Mouse (Mus musculus): ENCODE data around the gene Jkamp.

DNA sequence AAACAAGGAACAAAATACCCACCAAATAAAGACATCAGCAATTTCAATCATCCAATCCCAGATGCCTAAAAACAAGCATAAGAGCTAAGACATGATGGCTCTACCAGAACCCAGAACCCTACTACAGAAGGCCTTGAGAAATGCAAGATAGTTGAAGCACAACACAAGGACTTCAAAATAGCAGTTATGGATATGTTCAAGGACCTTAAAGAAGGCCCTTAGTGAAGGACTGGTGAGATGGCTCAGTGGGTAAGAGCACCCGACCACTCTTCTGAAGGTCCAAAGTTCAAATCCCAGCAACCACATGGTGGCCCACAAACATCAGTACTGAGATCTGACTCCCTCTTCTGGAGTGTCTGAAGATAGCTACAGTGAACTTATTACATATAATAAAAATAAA lies 27.6 kb upstream of the Jkamp start:
- TF ChIP-seq E2F4 (IDR thresholded peaks at IDR 0.05; ENCODE audit: borderline replicate concordance, low read depth, low read length) = no peak
- no peak for TF ChIP-seq ELF1 (IDR thresholded peaks at IDR 0.05; ENCODE audit: low read depth, low read length)
